Mouse (Mus musculus) liver, embryonic 18 days (tissue): ENCODE results near the gene Cd79a. TPM values are rescaled to one million over a fixed set of nuclear protein-coding genes. Genes with fewer than 3 reads are reported as not detected.

Experiments used
- polyA plus RNA-seq: library from polyadenylated mRNA; depleted of rRNA; stranded (reverse); fragments of >200 nt; gene quantifications from 2 replicates; pipeline ENCODE4 v1.2.3, GENCODE M21; 2012; rRNA removed

Gene Cd79a
- 15.1 and 20.2 TPM in 2 replicates for polyA plus RNA-seq

GRCm38 (mm10) chr7:24897224-24897623 is at the start of gene Cd79a:
TSS of gene Cd79a (plus strand) at chr7:24897381.

GRCm38 (mm10) chr7:24861913-24862312 is 35.3 kb upstream of the Cd79a start, which contains the start of gene Gm9844:
TSS of gene Gm9844 (plus strand) at chr7:24862213.

GRCm38 (mm10) chr7:24869532-24870165 is 27.5 kb upstream of the Cd79a start, which contains the start of the genes Lypd4 and Dmrtc2:
TSS of gene Lypd4 (minus strand) at chr7:24869941.
TSS of gene Dmrtc2 (plus strand) at chr7:24870057.

GRCm38 (mm10) chr7:24883896-24884692 is 13.1 kb upstream of the Cd79a start, which contains the start of gene Rps19:
TSS of gene Rps19 (plus strand) at chr7:24884371.

GRCm38 (mm10) chr7:24902630-24903443 is 5.7 kb downstream of the Cd79a start, which contains the start of gene Arhgef1:
TSS of gene Arhgef1 (plus strand) at chr7:24902912.

GRCm38 (mm10) chr7:24944257-24944950 is 47.2 kb downstream of the Cd79a start, which contains the start of gene Gm4881:
TSS of gene Gm4881 (minus strand) at chr7:24944494.

Other genes with a start within 250 kb of the Cd79a start
- not detected in 2 replicates for gene Tex101, start 220.7 kb upstream of the Cd79a start, polyA plus RNA-seq
- gene BC049730, start 188.1 kb upstream of the Cd79a start, polyA plus RNA-seq: not detected in 2 replicates
- not detected in 2 replicates for gene Gm4763, start 170.5 kb upstream of the Cd79a start, polyA plus RNA-seq
- gene Cd177, start 137.1 kb upstream of the Cd79a start, polyA plus RNA-seq: 20.4 and 31.4 TPM in 2 replicates
- 7.0 and 7.4 TPM in 2 replicates for gene Ceacam10, start 120.2 kb upstream of the Cd79a start, polyA plus RNA-seq
- 3.8 and 4.1 TPM in 2 replicates for gene Gm9844, start 35.2 kb upstream of the Cd79a start, polyA plus RNA-seq
- not detected in 2 replicates for gene Lypd4, start 27.4 kb upstream of the Cd79a start, polyA plus RNA-seq
- gene Dmrtc2, start 27.3 kb upstream of the Cd79a start, polyA plus RNA-seq: not detected in 2 replicates
- gene Rps19, start 13.0 kb upstream of the Cd79a start, polyA plus RNA-seq: 500 and 552 TPM in 2 replicates
- gene Arhgef1, start 5.5 kb downstream of the Cd79a start, polyA plus RNA-seq: 42.5 and 57.9 TPM in 2 replicates
- not detected in 2 replicates for gene Gm4881, start 47.1 kb downstream of the Cd79a start, polyA plus RNA-seq
- gene Rabac1, start 75.4 kb downstream of the Cd79a start, polyA plus RNA-seq: 84.6 and 89.7 TPM in 2 replicates
- gene Atp1a3, start 108.6 kb downstream of the Cd79a start, polyA plus RNA-seq: 0.66 and 0.78 TPM in 2 replicates
- 5.0 and 6.4 TPM in 2 replicates for gene Grik5, start 175.0 kb downstream of the Cd79a start, polyA plus RNA-seq
- gene Zfp574, start 175.2 kb downstream of the Cd79a start, polyA plus RNA-seq: 8.8 and 10.5 TPM in 2 replicates